Mouse (Mus musculus) R1 (cell line): Measurements from ENCODE around the gene Gm13078.
A peak's percentile ranks its signal among the peaks of the same experiment; 100 is the strongest.

ENCODE experiments used
- DNase-seq: peaks from one replicate; pipeline ENCODE4 v3.0.0-alpha.2; 2018; ENCODE audit warnings: low read depth, low spot score

Gm13078 gene

GRCm38 (mm10) chr4:143719155-143719554, at the start of gene Gm13078:
TSS of gene Gm13078 (plus strand) at chr4:143719455.
- peak; percentile 8 for DNase-seq

DNA sequence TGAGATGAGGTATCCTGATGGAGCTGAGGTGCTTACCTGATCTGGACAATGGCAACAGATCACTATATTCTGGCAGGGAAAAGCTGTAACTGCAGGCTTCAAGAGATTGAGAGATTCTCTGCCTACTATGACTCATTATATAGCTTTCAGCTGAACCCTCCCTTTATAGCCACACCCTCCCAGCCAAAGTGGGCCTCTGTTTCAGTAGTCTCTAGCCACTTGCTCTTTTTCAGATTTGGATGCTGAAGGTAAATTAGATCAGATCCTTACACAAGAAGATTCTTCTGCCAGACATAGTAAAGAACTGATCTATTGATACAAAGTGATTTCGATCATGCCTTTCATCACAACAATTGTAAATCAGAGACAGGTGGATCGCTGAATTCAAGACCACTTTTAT, 16.6 kb upstream of the Gm13078 start, which contains the start of gene Gm13089:
Gene Gm13089 (minus strand): TSS at position 101 of the 400 bp plus-strand sequence.
- DNase-seq, result no peak
